Mouse (Mus musculus) heart, embryonic 16.5 days (tissue): ENCODE data around the gene Mvk. TPM values are rescaled to one million over a fixed set of nuclear protein-coding genes. Genes with fewer than 3 reads are reported as not detected.

Experiments used
- ATAC-seq: fragments of 200-750 bp; cut with Nextera tagmentation; replicated peaks from 2 replicates; pipeline ENCODE4 v1.8.0; 2017; ENCODE audit warnings: moderate number of reproducible peaks; ENCODE audit not compliant: insufficient read depth, low FRiP score; ENCODE audit errors: extremely low read depth
- H3K27ac ChIP-seq: fragments of 300-500 bp; sonication (generic); 2 replicates; pipeline ENCODE4 v1.5.1; 2014; ENCODE audit warnings: mild to moderate bottlenecking, low read length, control low read depth, moderate library complexity
- H3K27me3 ChIP-seq: fragments of 300-500 bp; sonication (generic); 2 replicates; pipeline ENCODE4 v1.6.1; 2014; ENCODE audit warnings: low read length, mixed read lengths; ENCODE audit not compliant: control insufficient read depth, insufficient read depth
- H3K36me3 ChIP-seq: fragments of 300-500 bp; sonication (generic); 2 replicates; pipeline ENCODE4 v1.6.1; 2014; ENCODE audit not compliant: control insufficient read depth, insufficient read depth
- H3K4me1 ChIP-seq: fragments of 300-500 bp; sonication (generic); 2 replicates; pipeline ENCODE4 v1.6.1; 2014; ENCODE audit warnings: low read length, mixed read lengths; ENCODE audit not compliant: control insufficient read depth, insufficient read depth
- H3K4me2 ChIP-seq: fragments of 300-500 bp; sonication (generic); 2 replicates; pipeline ENCODE4 v1.6.1; 2014; ENCODE audit warnings: low read depth, mild to moderate bottlenecking, control low read depth, low read length
- H3K4me3 ChIP-seq: fragments of 300-500 bp; sonication (generic); 2 replicates; pipeline ENCODE4 v1.5.1; 2014; ENCODE audit warnings: mild to moderate bottlenecking, control low read depth, low read length
- H3K9ac ChIP-seq: fragments of 300-500 bp; sonication (generic); 2 replicates; pipeline ENCODE4 v1.6.1; 2014; ENCODE audit warnings: low read length, control low read depth
- H3K9me3 ChIP-seq: fragments of 300-500 bp; sonication (generic); replicated peaks from 2 replicates; pipeline ENCODE4 v1.6.1; 2016; ENCODE audit warnings: low read length; ENCODE audit not compliant: control insufficient read depth
- WGBS: fragments of 180-500 bp; shearing (Covaris S2); extraction: QIAGEN DNeasy Blood & Tissue Kit; methylation state at CpG from one replicate; pipeline ENCODE4 v1.1.7; 2014; 5-methylcytosine and 5-hydroxymethylcytosine counted together
- polyA plus RNA-seq: library from polyadenylated mRNA; unstranded; fragments of >200 nt; fragmentation: Nextera tagmentation; extraction: Ambion mirVana; gene quantifications from 2 replicates; pipeline ENCODE4 v1.2.1, GENCODE M21; 2015

Gene Mvk
- polyA plus RNA-seq, 1 experiment from 2014 or later = 15.8 TPM

DNA sequence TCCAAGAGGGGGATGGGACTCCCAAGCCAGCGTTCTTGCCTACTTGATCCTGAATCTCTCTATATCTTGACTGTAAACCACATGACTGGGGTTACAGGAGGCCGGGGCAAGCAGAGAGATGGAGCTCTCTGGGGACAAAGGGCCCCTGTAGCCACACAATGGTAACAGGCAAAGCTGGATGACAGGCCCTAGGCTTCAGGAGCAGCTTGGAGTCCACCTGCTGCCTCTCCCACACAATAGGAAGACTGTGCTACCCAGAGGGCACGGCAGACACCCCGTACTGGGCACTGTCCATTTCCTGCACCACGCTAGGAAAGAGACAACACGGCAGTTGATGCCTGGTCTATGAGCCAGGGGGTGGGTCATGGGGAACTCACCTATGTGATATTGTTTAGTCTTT, 45.5 kb downstream of the Mvk start:
- Histone ChIP-seq H3K4me3 (no peak overlapping the region), H3K4me1 (no peaks in the 10 kb centered on the region), H3K27me3 (no peaks in the 10 kb centered on the region), H3K4me2 (no peak overlapping the region), H3K9me3 (no peaks in the 10 kb centered on the region; the same call in 1 of the 2 replicates), H3K36me3 (no peaks in the 10 kb centered on the region), H3K27ac (no peak overlapping the region), H3K9ac (no peak overlapping the region)
- no peak for ATAC-seq
- 77% methylated on average over 6 of the region's 6 CpGs for WGBS

DNA sequence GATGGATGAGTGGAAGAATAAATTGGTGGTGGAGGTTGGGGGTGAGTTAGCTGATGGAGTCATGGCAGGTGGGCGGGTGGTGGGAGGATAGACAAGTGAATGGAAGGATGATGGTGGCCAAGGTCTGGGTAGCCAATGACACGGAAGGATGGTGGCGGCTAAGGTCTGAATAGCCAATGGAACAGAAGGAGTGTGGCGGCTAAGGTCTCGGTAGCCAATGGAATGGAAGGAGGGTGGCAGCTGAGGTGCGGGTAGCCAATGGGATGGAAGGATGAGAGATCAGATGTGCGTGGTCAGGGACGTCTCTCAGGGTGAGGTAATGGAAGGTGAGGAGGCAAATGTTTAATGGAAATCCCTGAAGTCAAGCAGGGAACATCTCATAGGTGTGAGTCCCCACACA, 46.2 kb downstream of the Mvk start:
- Histone ChIP-seq H3K4me3 (no peak overlapping the region), H3K4me2 (no peak overlapping the region), H3K27me3 (no peaks in the 10 kb centered on the region), H3K9ac (no peak overlapping the region), H3K9me3 (no peaks in the 10 kb centered on the region; the same call in 1 of the 2 replicates), H3K27ac (no peak overlapping the region), H3K4me1 (no peaks in the 10 kb centered on the region), H3K36me3 (no peaks in the 10 kb centered on the region)
- ATAC-seq = no peak
- WGBS = 87% methylated on average over 8 of the region's 8 CpGs

DNA sequence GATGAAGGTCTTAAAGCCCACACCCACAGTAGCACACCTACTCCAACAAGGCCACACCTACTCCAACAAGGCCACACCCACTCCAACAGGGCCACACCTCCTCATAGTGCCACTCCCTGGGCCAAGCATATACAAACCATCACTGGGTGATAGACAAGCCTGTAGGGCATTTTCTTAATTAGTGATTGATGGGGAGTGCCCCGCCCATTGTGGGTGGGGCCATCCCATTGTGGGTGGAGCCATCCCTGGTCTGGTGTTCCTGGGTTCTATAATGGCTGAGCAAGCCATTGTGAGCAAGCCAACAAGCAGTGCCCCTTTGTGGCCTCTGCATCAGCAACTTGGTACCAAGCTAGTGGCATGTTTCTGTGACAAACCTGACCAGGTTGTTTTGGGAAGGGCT, 50.7 kb downstream of the Mvk start:
- Histone ChIP-seq H3K4me1 (no peaks in the 10 kb centered on the region), H3K4me2 (no peak overlapping the region), H3K36me3 (no peaks in the 10 kb centered on the region), H3K27ac (no peak overlapping the region), H3K4me3 (no peak overlapping the region), H3K9ac (no peak overlapping the region), H3K9me3 (peaks cover 3% of the 10 kb centered on the region), H3K27me3 (no peaks in the 10 kb centered on the region)
- no peak for ATAC-seq
- 13% methylated on average over 1 of the region's 1 CpGs for WGBS

DNA sequence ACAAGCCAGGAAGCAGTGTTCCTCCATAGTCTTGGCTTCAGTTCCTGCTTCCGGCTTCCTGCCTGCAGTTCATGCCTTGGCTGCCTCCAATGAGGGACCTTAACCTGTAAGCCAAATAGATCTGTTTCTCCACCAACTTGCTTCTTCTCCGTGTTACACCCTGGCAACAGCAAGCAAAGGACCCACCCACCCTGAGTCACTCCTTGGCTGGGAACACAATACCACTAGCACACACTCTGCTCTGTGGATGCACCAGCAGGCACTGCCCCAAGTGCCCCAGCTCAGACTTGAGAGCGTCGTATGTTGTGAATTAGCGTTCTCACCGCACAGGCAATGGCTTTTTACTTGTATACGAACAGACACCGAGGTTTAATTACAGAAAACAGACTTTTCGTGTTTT, 57.2 kb downstream of the Mvk start:
- Histone ChIP-seq H3K4me3 (no peak overlapping the region), H3K9me3 (peaks cover 3% of the 10 kb centered on the region; the same call in 1 of the 2 replicates), H3K4me1 (0 out of 2 replicates have a peak, but pooled peaks cover 2% of the 10 kb centered on the region), H3K4me2 (no peak overlapping the region), H3K27me3 (0 out of 2 replicates have a peak, but pooled peaks cover 2% of the 10 kb centered on the region), H3K9ac (no peak overlapping the region), H3K36me3 (no peaks in the 10 kb centered on the region), H3K27ac (no peak overlapping the region)
- 81% methylated on average over 9 of the region's 9 CpGs for WGBS
- ATAC-seq = no peak

DNA sequence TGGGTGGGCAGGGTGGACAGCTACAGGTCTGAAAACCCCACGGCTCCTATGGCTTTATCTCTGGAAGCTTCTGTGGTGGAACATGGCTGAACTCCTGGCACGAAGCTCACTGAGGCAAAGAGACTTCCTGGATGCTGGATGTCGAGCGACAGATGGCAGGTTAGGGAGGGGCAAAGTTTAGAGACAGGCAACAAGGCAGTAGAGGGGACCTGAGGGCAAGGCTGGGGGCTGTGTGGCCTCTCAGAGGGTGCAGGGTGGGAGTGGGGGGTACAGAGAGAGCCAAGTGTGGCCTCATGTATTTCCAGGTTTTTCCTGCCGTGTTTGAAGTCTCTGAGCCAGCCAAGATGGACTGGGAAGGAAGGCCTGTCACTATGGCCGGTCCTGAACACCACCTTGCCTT, 60.8 kb downstream of the Mvk start:
- 53% methylated on average over 6 of the region's 6 CpGs for WGBS
- Histone ChIP-seq H3K4me3 (no peak overlapping the region), H3K4me2 (no peak overlapping the region), H3K27ac (peak overlapping the region; percentile 47; the same call in 1 of the 2 replicates), H3K27me3 (0 out of 2 replicates have a peak, but pooled peaks cover 2% of the 10 kb centered on the region), H3K4me1 (peaks cover 19% of the 10 kb centered on the region), H3K9me3 (no peaks in the 10 kb centered on the region), H3K36me3 (no peaks in the 10 kb centered on the region), H3K9ac (no peak overlapping the region)
- ATAC-seq = no peak

DNA sequence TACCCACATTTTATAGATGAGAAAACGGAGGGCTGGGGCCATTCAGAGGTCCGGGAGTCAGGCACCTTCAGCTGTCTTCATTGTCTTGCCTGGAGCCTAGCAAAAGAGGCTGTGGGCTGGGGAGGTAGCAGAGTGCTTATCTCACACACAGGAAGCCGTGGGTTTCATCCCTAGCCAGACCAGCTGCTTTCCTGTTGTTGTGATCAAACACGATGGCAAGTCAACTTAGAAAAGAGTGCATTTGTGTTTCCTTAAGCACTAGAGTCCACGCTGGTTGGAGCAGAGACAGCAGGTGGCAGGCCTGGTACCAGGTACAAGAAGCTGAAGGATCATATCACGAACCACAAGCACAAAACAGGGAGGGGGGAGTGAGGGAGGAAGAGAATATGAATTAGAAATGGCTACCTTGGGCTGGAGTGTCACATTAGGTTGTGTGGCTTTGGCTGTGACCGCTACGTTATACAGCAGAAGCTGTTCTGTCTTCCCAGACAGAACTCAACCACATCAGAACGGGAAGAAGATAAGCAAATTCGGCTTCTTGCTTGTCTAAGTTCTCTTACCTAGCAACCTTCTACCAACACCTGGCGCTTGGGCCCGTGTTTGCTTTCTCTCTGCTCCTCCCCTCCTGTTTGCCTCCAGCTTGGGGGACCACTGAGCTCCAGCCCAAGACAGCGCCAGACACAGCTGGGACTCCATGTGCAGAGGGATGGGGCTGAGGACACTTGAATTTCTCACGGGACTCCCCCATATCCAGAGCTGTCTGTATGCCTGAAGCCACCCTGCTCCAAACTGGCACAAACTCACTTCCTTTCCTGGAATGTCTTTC, 61.4 kb downstream of the Mvk start:
- Histone ChIP-seq H3K4me3 (no peak overlapping the region), H3K9ac (no peak overlapping the region), H3K27me3 (peaks cover 2% of the 10 kb centered on the region; the same call in 1 of the 2 replicates), H3K4me2 (no peak overlapping the region), H3K4me1 (peaks cover 19% of the 10 kb centered on the region), H3K27ac (peak overlapping the region; percentile 47), H3K36me3 (no peaks in the 10 kb centered on the region), H3K9me3 (no peaks in the 10 kb centered on the region)
- 54% methylated on average over 14 of the region's 14 CpGs for WGBS
- peak; percentile 50; the same call in 1 of the 2 replicates for ATAC-seq

DNA sequence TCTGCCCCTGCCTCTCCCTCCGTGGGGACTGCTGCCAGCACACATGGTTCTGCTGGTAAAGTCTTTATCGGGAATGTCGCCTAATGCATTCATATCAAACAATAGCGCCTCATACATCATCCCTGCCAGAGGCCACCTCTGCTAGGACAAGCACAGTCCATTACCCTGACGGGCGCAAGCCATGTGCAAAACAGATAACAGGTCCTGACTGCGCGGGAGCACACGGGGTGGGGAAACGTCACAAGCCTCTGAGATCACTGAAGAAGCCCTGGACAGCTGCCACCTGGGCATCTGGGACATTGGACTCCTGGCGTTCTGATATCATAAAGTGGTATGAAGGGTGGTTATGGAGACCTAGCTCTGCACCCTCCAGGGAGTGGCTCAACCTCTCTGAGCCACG, 63.3 kb downstream of the Mvk start:
- H3K9me3 ChIP-seq = no peaks in the 10 kb centered on the region
- H3K4me3 ChIP-seq = no peak overlapping the region
- ATAC-seq = peak; percentile 63
- peaks cover 19% of the 10 kb centered on the region for H3K4me1 ChIP-seq
- WGBS = 22% methylated on average over 12 of the region's 12 CpGs
- H3K27ac ChIP-seq = peak overlapping the region; percentile 42; the same call in 1 of the 2 replicates
- peaks cover 11% of the 10 kb centered on the region for H3K27me3 ChIP-seq
- no peaks in the 10 kb centered on the region for H3K36me3 ChIP-seq
- H3K4me2 ChIP-seq = 0 out of 2 replicates have a peak overlapping the region, but pooled peaks have one; percentile 23
- no peak overlapping the region; the same call in 1 of the 2 replicates for H3K9ac ChIP-seq

DNA sequence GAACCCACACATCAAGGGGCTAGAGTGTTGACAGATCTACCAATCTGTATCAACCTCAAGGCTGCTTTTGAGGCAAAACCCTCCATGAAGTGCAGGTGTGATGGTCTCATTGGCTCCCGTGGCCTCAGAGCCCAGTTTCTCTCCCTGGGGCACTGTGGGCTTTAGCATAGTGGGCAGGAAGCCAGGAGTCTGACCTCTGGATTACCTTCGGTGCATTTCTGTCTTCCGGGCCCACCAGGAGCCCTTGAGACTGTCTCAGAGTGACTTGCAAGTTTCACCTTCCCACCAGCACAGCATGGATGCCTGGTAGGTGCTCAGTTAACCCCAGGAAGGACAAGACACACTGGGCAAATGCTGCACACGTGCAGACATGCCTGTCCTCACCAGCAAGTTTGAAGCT, 63.9 kb downstream of the Mvk start:
- 18% methylated on average over 4 of the region's 4 CpGs for WGBS
- Histone ChIP-seq H3K4me3 (no peak overlapping the region), H3K9me3 (no peaks in the 10 kb centered on the region), H3K9ac (peak overlapping the region; percentile 15; the same call in 1 of the 2 replicates), H3K4me1 (peaks cover 19% of the 10 kb centered on the region), H3K4me2 (peak overlapping the region; percentile 23; the same call in 1 of the 2 replicates), H3K27me3 (peaks cover 13% of the 10 kb centered on the region), H3K27ac (peak overlapping the region; percentile 42), H3K36me3 (no peaks in the 10 kb centered on the region)
- no peak for ATAC-seq

DNA sequence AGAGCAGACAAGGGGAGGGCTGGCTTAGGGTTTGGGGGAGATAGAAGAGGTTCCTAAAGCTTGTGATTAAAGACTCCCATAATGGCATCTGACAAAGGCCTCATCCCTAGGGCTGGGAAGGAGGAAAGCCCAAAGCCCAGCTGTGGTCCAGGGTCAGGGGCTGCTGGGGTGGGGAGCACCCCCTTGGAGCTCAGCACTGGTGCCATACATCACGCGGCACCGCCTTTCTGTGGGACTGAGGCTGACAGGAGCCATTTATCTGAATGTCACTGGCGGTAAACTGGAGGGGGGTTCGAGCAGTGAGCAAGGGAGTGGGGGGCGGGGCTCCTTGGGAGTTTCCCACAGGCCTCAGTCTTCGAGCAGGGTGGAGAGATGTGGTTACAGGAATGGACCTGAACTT, 65.4 kb downstream of the Mvk start:
- H3K4me2 ChIP-seq = no peak overlapping the region
- no peak for ATAC-seq
- peaks cover 26% of the 10 kb centered on the region for H3K27me3 ChIP-seq
- H3K9me3 ChIP-seq = no peaks in the 10 kb centered on the region
- H3K36me3 ChIP-seq = no peaks in the 10 kb centered on the region
- H3K9ac ChIP-seq = no peak overlapping the region
- 77% methylated on average over 7 of the region's 7 CpGs for WGBS
- peaks cover 19% of the 10 kb centered on the region for H3K4me1 ChIP-seq
- no peak overlapping the region for H3K4me3 ChIP-seq
- no peak overlapping the region for H3K27ac ChIP-seq
